Mouse (Mus musculus) lung, postnatal 25 days (tissue): ENCODE measurements around the gene Ubc.

Experiments used
- DNase-seq: peaks from one replicate; pipeline ENCODE4 v3.0.0; 2022; ENCODE audit warnings: low spot score

Gene Ubc

GRCm38 (mm10) chr5:125348487-125348886, 41.5 kb downstream of the Ubc start:
- DNase-seq, result peak; percentile 59

GRCm38 (mm10) chr5:125348067-125348466, 41.9 kb downstream of the Ubc start:
- DNase-seq, result no peak

GRCm38 (mm10) chr5:125344296-125344695, 45.7 kb downstream of the Ubc start:
- no peak for DNase-seq

GRCm38 (mm10) chr5:125341459-125342090, 48.4 kb downstream of the Ubc start:
- no peak for DNase-seq

- peak; percentile 90 for DNase-seq
These were observed 49.3 kb downstream of the Ubc start, which contains the start of gene Scarb1 for GRCm38 (mm10) chr5:125340547-125341262. Scarb1 (minus strand) TSS chr5:125341094.

GRCm38 (mm10) chr5:125339851-125340531, 50.0 kb downstream of the Ubc start:
- DNase-seq, result peak; percentile 38

GRCm38 (mm10) chr5:125339108-125339751, 50.8 kb downstream of the Ubc start:
- peak; percentile 64 for DNase-seq

- DNase-seq, result no peak
These were observed 52.5 kb downstream of the Ubc start for GRCm38 (mm10) chr5:125337526-125337925.

GRCm38 (mm10) chr5:125337012-125337411, 53.0 kb downstream of the Ubc start:
- no peak for DNase-seq
